Mouse (Mus musculus): Measurements from ENCODE around the gene Uaca. TPM values are rescaled to one million over a fixed set of nuclear protein-coding genes. Genes with fewer than 3 reads are reported as not detected.

Gene Uaca
- total RNA-seq, 2 experiments from 2014 or later = 8.6 to 8.9 TPM

GRCm38 (mm10) chr9:60841393-60841792 lies 47.1 kb downstream of the Uaca start:
- no peak overlapping the region for H3K27ac ChIP-seq
- no peak for TF ChIP-seq CTCF (IDR thresholded peaks at IDR 0.05)
- H3K4me3 ChIP-seq = no peak overlapping the region
- intact Hi-C loops (cut with DNase I) = no loop called here
- no peak for DNase-seq (ENCODE audit: extremely low spot score in 1 of 2, low spot score in 2 of 2)

DNA sequence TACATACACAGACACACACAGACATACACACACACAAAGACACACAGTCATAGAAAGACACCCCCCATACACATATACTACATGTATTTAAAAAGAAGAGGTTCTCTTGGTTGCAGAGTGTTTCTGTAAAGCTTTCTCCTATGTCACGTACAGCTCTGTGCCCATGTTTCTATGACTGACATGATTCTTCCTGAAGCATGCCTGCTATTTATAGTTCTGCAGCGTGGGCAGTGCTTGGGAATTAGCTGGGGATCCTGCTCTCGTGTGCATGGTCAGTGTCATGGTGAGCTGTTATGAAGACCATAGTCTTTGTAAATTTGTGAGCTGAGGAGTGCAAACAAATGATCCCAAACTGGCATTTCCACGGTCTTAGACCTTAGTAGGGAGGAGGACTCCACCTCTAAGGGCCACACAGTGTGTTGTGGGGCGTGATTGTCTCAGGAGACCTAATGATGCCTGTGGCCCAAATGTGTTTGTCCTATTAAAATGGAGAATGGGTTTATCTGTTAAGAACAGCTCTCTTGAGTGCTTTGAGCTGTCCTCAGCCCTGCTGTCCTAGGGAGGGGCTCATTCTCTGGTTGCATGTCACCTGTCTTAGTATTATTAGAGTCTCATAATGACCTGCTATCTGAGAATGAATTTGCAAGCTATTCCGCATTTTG lies 49.2 kb downstream of the Uaca start:
- no peak overlapping the region for H3K4me3 ChIP-seq
- no peak for DNase-seq (ENCODE audit: extremely low spot score in 1 of 2, low spot score in 2 of 2)
- intact Hi-C loops (cut with DNase I) = no loop called here
- no peak overlapping the region for H3K27ac ChIP-seq
- no peak for TF ChIP-seq CTCF (IDR thresholded peaks at IDR 0.05)

DNA sequence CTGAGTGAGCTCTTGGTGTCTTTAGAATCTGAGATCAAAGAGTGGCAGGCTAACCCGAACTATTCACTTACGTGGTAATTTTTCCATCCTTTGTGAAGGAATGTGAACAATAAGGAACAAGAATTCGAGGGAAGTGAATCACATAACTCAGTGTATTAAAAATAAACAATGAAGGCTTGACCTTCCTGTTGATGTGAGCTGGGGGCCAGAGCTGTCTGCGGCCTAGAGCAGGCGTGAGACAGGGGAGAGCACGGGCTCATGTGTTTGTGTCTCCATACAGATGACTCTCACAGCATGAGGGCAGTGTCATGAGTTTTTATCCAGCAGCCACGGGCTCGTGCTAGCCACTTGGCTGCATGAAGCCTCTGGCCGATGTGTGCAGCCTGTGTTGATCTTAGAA lies 54.4 kb downstream of the Uaca start:
- Histone ChIP-seq H3K27ac (no peak overlapping the region), H3K4me3 (no peak overlapping the region)
- no peak for DNase-seq (ENCODE audit: extremely low spot score in 1 of 2, low spot score in 2 of 2)
- intact Hi-C loops (cut with DNase I) = no loop called here
- TF ChIP-seq CTCF (IDR thresholded peaks at IDR 0.05) = no peak

DNA sequence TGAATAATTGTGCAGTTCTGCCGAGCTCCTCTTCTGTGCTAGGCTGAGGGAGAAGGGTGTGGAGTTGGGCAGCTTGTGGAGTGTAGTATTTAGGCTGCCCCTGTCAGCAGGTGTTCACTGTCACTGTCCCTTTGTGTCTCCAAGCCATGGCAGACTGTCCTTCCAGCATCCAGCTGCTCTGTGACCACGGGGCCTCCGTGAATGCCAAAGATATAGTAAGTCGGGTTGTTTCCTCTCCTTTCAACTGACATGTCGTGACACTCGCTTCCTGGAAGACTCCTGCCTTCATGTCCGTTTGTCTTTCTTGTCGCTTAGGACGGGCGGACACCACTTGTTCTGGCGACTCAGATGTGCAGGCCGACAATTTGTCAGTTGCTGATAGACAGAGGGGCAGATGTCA lies 55.6 kb downstream of the Uaca start:
- H3K27ac ChIP-seq = no peak overlapping the region
- TF ChIP-seq CTCF (IDR thresholded peaks at IDR 0.05) = no peak
- no peak for DNase-seq (ENCODE audit: extremely low spot score in 1 of 2, low spot score in 2 of 2)
- intact Hi-C loops (cut with DNase I) = no loop called here
- no peak overlapping the region for H3K4me3 ChIP-seq

- DNase-seq (ENCODE audit: extremely low spot score in 1 of 2, low spot score in 2 of 2) = no peak
- intact Hi-C loops (cut with DNase I) = no loop called here
- TF ChIP-seq CTCF (IDR thresholded peaks at IDR 0.05) = no peak
- H3K27ac ChIP-seq = no peak overlapping the region
- H3K4me3 ChIP-seq = no peak overlapping the region
These were observed 59.9 kb downstream of the Uaca start for GRCm38 (mm10) chr9:60854196-60854595.

GRCm38 (mm10) chr9:60857833-60858232 lies 63.5 kb downstream of the Uaca start:
- DNase-seq (ENCODE audit: extremely low spot score in 1 of 2, low spot score in 2 of 2) = peak; percentile 65 to 68
- intact Hi-C loops (cut with DNase I) = loop anchor here (1.0 to 5.0 kb wide), 4 partner anchors 39 to 611 kb away; no protein-coding TSS in a partner anchor
- H3K27ac ChIP-seq = no peak overlapping the region
- TF ChIP-seq CTCF (IDR thresholded peaks at IDR 0.05) = peak; percentile 80
- no peak overlapping the region for H3K4me3 ChIP-seq

GRCm38 (mm10) chr9:60858306-60858960 lies 64.1 kb downstream of the Uaca start:
- no peak overlapping the region for H3K4me3 ChIP-seq
- intact Hi-C loops (cut with DNase I) = loop anchor here (1.0 to 5.0 kb wide), 4 partner anchors 39 to 611 kb away; no protein-coding TSS in a partner anchor
- peak in 1 of 2 experiments; percentile 29 for DNase-seq (ENCODE audit: extremely low spot score in 1 of 2, low spot score in 2 of 2)
- no peak overlapping the region for H3K27ac ChIP-seq
- peak; percentile 90 for TF ChIP-seq CTCF (IDR thresholded peaks at IDR 0.05)

DNA sequence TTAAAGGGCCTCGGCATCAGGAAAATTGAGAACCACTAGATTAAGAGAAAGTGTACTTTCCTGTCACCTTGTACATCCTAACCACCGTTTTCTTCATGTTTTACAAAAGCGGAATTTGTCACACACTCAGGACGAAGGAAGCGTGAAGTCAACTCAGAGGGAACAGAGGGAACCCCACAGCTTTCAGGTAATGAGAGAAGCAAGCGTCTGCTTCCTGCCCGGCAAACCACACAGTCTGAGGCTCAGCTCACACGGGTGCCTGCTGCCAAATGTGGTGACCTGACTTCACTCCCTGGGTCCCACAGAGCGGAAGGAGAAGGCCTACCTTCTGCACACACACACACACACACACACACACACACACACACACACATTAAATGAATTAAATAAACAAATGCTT lies 64.7 kb downstream of the Uaca start:
- no peak for DNase-seq (ENCODE audit: extremely low spot score in 1 of 2, low spot score in 2 of 2)
- intact Hi-C loops (cut with DNase I) = loop anchor here (5.0 kb wide), 2 partner anchors 167 to 612 kb away; no protein-coding TSS in a partner anchor
- no peak overlapping the region for H3K27ac ChIP-seq
- no peak for TF ChIP-seq CTCF (IDR thresholded peaks at IDR 0.05)
- H3K4me3 ChIP-seq = no peak overlapping the region

DNA sequence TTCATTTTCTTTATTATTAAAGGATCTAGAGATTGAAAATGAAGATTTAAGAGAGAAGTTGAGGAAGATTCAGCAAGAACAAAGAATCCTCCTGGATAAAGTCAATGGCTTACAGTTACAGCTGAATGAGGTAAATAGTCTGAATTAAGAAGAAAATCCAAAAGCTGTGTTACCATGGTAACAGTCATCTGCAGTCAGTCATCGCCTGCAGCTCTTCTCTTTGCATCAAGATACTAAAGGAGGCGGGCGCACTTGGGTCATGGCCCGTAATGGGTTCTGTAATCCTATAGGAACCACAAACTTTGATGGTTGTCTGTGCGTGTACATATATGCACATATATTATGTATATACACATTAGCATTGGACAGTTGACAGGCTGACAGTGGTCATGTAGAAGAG lies 66.7 kb downstream of the Uaca start:
- TF ChIP-seq CTCF (IDR thresholded peaks at IDR 0.05) = no peak
- Histone ChIP-seq H3K27ac (no peak overlapping the region), H3K4me3 (no peak overlapping the region)
- DNase-seq (ENCODE audit: extremely low spot score in 1 of 2, low spot score in 2 of 2) = no peak
- intact Hi-C loops (cut with DNase I) = no loop called here

DNA sequence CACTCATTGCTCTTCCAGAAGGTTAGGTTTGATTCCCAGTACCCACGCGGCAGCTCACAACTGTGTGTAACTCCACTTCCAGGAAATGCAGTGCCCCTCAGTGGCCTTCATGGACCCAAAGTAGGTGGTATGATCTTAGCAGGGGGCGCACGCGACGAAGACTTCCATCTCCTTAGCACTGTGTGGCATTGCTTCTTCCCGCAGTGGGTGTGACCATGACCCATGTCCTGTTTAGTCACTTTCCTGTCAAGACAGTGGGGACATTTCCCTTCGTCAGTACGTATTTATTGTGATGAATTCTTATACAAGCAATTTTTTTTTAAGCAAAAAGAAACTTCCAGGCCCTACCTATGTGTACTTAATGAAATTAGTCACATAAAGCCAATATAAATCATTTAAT lies 70.3 kb downstream of the Uaca start:
- intact Hi-C loops (cut with DNase I) = no loop called here
- no peak for TF ChIP-seq CTCF (IDR thresholded peaks at IDR 0.05)
- H3K27ac ChIP-seq = no peak overlapping the region
- H3K4me3 ChIP-seq = no peak overlapping the region
- DNase-seq (ENCODE audit: extremely low spot score in 1 of 2, low spot score in 2 of 2) = no peak

DNA sequence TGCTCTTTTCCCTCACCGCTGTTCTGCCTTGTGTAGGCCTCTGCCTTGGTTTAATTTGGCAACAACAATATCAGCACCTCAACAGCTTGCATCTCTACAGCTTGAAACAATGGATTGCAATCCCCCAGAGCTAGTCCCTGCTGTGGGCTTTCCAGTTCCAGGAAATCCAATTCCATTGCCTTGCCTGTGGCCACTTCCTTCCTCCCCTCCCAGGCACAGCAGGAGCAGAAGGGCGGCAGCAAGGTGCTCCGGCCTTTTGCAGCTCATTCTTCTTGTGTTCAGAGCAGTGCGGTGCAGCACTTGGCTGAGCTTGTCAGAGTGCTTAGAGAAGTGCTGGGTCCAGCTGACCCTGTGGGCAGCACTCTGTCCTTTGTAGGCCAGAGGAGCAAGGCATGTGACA lies 71.5 kb downstream of the Uaca start:
- Histone ChIP-seq H3K27ac (peak overlapping the region; percentile 48; the same call in 1 of the 2 replicates), H3K4me3 (peak overlapping the region; percentile 28)
- TF ChIP-seq CTCF (IDR thresholded peaks at IDR 0.05) = no peak
- DNase-seq (ENCODE audit: extremely low spot score in 1 of 2, low spot score in 2 of 2) = no peak
- intact Hi-C loops (cut with DNase I) = no loop called here

DNA sequence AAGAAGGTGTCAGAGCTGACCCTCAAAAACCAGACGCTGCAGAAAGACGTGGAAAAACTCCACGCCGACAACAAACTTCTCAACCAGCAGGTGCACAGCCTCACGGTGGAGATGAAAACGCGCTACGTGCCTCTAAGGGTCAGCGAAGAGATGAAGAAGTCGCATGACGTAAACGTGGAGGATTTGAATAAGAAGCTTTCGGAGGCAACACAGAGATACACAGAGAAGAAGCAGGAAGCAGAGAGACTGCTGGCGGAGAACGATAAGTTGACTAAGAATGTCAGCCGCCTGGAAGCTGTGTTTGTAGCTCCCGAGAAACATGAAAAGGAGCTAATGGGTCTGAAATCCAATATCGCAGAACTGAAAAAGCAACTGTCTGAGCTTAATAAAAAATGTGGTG lies 76.1 kb downstream of the Uaca start:
- TF ChIP-seq CTCF (IDR thresholded peaks at IDR 0.05) = no peak
- Histone ChIP-seq H3K27ac (no peak overlapping the region), H3K4me3 (no peak overlapping the region)
- intact Hi-C loops (cut with DNase I) = no loop called here
- no peak for DNase-seq (ENCODE audit: extremely low spot score in 1 of 2, low spot score in 2 of 2)
